Mouse (Mus musculus) forebrain, embryonic 12.5 days (tissue): Measurements from ENCODE around the gene Arhgap9. TPM values are rescaled to one million over a fixed set of nuclear protein-coding genes. Genes with fewer than 3 reads are reported as not detected.

Experiments
- ATAC-seq: fragments of 200-750 bp; cut with Nextera tagmentation; 2 replicates; pipeline ENCODE4 v1.8.0; 2017; ENCODE audit warnings: moderate TSS enrichment; ENCODE audit not compliant: low FRiP score
- H3K27ac ChIP-seq: fragments of 300-500 bp; sonication (generic); 2 replicates; pipeline ENCODE4 v1.5.1; 2016; ENCODE audit warnings: mild to moderate bottlenecking
- H3K27me3 ChIP-seq: fragments of 300-500 bp; sonication (generic); 2 replicates; pipeline ENCODE4 v1.6.1; 2016; ENCODE audit warnings: mild to moderate bottlenecking
- H3K36me3 ChIP-seq: fragments of 300-500 bp; sonication (generic); replicated peaks from 2 replicates; pipeline ENCODE4 v1.6.1; 2016; ENCODE audit warnings: mild to moderate bottlenecking
- H3K4me1 ChIP-seq: fragments of 300-500 bp; sonication (generic); 2 replicates; pipeline ENCODE4 v1.6.1; 2016
- H3K4me2 ChIP-seq: fragments of 300-500 bp; sonication (generic); 2 replicates; pipeline ENCODE4 v1.6.1; 2016; ENCODE audit warnings: mild to moderate bottlenecking, moderate library complexity
- H3K4me3 ChIP-seq: fragments of 300-500 bp; sonication (generic); replicated peaks from 2 replicates; pipeline ENCODE4 v1.5.1; 2016; ENCODE audit warnings: mild to moderate bottlenecking
- H3K9ac ChIP-seq: fragments of 300-500 bp; sonication (generic); 2 replicates; pipeline ENCODE4 v1.6.1; 2016; ENCODE audit warnings: mild to moderate bottlenecking
- H3K9me3 ChIP-seq: fragments of 300-500 bp; sonication (generic); 2 replicates; pipeline ENCODE4 v1.6.1; 2016
- WGBS: fragments of 180-500 bp; shearing (Covaris S2); methylation state at CpG from one replicate; pipeline ENCODE4 v1.1.7; 2016; 5-methylcytosine and 5-hydroxymethylcytosine counted together
- polyA plus RNA-seq: library from polyadenylated mRNA; unstranded; fragments of >200 nt; fragmentation: Nextera tagmentation; extraction: Ambion mirVana; gene quantifications from 2 replicates; pipeline ENCODE4 v1.2.1, GENCODE M21; 2016

The Arhgap9 gene
- polyA plus RNA-seq, 1 experiment from 2014 or later = 1.3 TPM

- Histone ChIP-seq H3K36me3 (no peaks in the 10 kb centered on the region), H3K27ac (peak within 1 kb of the TSS; percentile 70), H3K4me1 (peaks cover 38% of the 10 kb centered on the region), H3K9me3 (no peaks in the 10 kb centered on the region), H3K9ac (peak within 1 kb of the TSS; percentile 49), H3K4me3 (peak within 1 kb of the TSS; percentile 41), H3K4me2 (peak within 1 kb of the TSS; percentile 78), H3K27me3 (peaks cover 42% of the 10 kb centered on the region)
- ATAC-seq = peak; percentile 28; the same call in 1 of the 2 replicates
- under 1% methylated on average over 28 of the region's 29 CpGs for WGBS
These were observed 20.3 kb downstream of the Arhgap9 start, which contains the start of gene Gli1 for GRCm38 (mm10) chr10:127341891-127342639. Gene Gli1, minus strand, starts transcription at chr10:127341974.

- Histone ChIP-seq H3K9ac (no peak overlapping the region), H3K9me3 (no peaks in the 10 kb centered on the region), H3K36me3 (no peaks in the 10 kb centered on the region), H3K4me2 (no peak overlapping the region), H3K4me3 (no peak overlapping the region), H3K4me1 (peaks cover 38% of the 10 kb centered on the region), H3K27me3 (peaks cover 41% of the 10 kb centered on the region), H3K27ac (no peak overlapping the region)
- WGBS = 72% methylated on average over 3 of the region's 3 CpGs
- ATAC-seq = no peak
These were observed 21.3 kb downstream of the Arhgap9 start for GRCm38 (mm10) chr10:127343029-127343428.

- H3K36me3 ChIP-seq = no peaks in the 10 kb centered on the region
- H3K9me3 ChIP-seq = no peaks in the 10 kb centered on the region
- peaks cover 26% of the 10 kb centered on the region for H3K27me3 ChIP-seq
- no peak for ATAC-seq
- no peak overlapping the region for H3K4me2 ChIP-seq
- no peak overlapping the region for H3K4me3 ChIP-seq
- H3K27ac ChIP-seq = no peak overlapping the region
- H3K9ac ChIP-seq = no peak overlapping the region
- WGBS = 86% methylated on average over 3 of the region's 3 CpGs
- peaks cover 22% of the 10 kb centered on the region for H3K4me1 ChIP-seq
These were observed 24.4 kb downstream of the Arhgap9 start for GRCm38 (mm10) chr10:127346173-127346572.

- no peak overlapping the region for H3K9ac ChIP-seq
- no peak for ATAC-seq
- H3K4me3 ChIP-seq = no peak overlapping the region
- H3K27ac ChIP-seq = no peak overlapping the region
- no peak overlapping the region for H3K4me2 ChIP-seq
- H3K27me3 ChIP-seq = peaks cover 23% of the 10 kb centered on the region
- no peaks in the 10 kb centered on the region for H3K36me3 ChIP-seq
- H3K4me1 ChIP-seq = peaks cover 8% of the 10 kb centered on the region
- H3K9me3 ChIP-seq = no peaks in the 10 kb centered on the region
- WGBS = 66% methylated on average over 3 of the region's 4 CpGs
These were observed 27.2 kb downstream of the Arhgap9 start for GRCm38 (mm10) chr10:127348957-127349356.

GRCm38 (mm10) chr10:127349810-127350209 is 28.0 kb downstream of the Arhgap9 start:
- no peak overlapping the region for H3K4me2 ChIP-seq
- peaks cover 30% of the 10 kb centered on the region for H3K27me3 ChIP-seq
- no peaks in the 10 kb centered on the region for H3K9me3 ChIP-seq
- H3K36me3 ChIP-seq = no peaks in the 10 kb centered on the region
- H3K4me3 ChIP-seq = no peak overlapping the region
- H3K27ac ChIP-seq = no peak overlapping the region
- no peak for ATAC-seq
- H3K9ac ChIP-seq = no peak overlapping the region
- H3K4me1 ChIP-seq = peaks cover 8% of the 10 kb centered on the region
- 83% methylated on average over 8 of the region's 8 CpGs for WGBS

GRCm38 (mm10) chr10:127350594-127351284 is 29.0 kb downstream of the Arhgap9 start:
- no peaks in the 10 kb centered on the region for H3K9me3 ChIP-seq
- H3K4me1 ChIP-seq = peaks cover 8% of the 10 kb centered on the region
- no peak overlapping the region for H3K27ac ChIP-seq
- peak overlapping the region; percentile 50 for H3K4me2 ChIP-seq
- H3K9ac ChIP-seq = no peak overlapping the region
- WGBS = 11% methylated on average over 24 of the region's 24 CpGs
- peaks cover 30% of the 10 kb centered on the region for H3K27me3 ChIP-seq
- H3K36me3 ChIP-seq = no peaks in the 10 kb centered on the region
- peak overlapping the region; percentile 23; the same call in 1 of the 2 replicates for H3K4me3 ChIP-seq
- peak; percentile 77 for ATAC-seq

- Histone ChIP-seq H3K4me3 (no peak overlapping the region), H3K36me3 (no peaks in the 10 kb centered on the region), H3K27ac (no peak overlapping the region), H3K9ac (no peak overlapping the region), H3K27me3 (peaks cover 30% of the 10 kb centered on the region), H3K4me2 (peak overlapping the region; percentile 50; the same call in 1 of the 2 replicates), H3K9me3 (no peaks in the 10 kb centered on the region), H3K4me1 (peaks cover 8% of the 10 kb centered on the region)
- ATAC-seq = no peak
- WGBS = 89% methylated on average over 8 of the region's 8 CpGs
These were observed 29.5 kb downstream of the Arhgap9 start for GRCm38 (mm10) chr10:127351285-127351595.

- Histone ChIP-seq H3K27ac (no peak overlapping the region), H3K4me2 (no peak overlapping the region), H3K4me3 (no peak overlapping the region), H3K4me1 (peaks cover 8% of the 10 kb centered on the region), H3K27me3 (peaks cover 30% of the 10 kb centered on the region), H3K9me3 (no peaks in the 10 kb centered on the region), H3K9ac (no peak overlapping the region), H3K36me3 (no peaks in the 10 kb centered on the region)
- no peak for ATAC-seq
- WGBS = 75% methylated on average over 8 of the region's 8 CpGs
These were observed 30.0 kb downstream of the Arhgap9 start for GRCm38 (mm10) chr10:127351719-127352118.

GRCm38 (mm10) chr10:127352187-127352586 is 30.4 kb downstream of the Arhgap9 start:
- Histone ChIP-seq H3K27ac (no peak overlapping the region), H3K4me1 (peaks cover 8% of the 10 kb centered on the region), H3K9me3 (no peaks in the 10 kb centered on the region), H3K4me3 (no peak overlapping the region), H3K27me3 (peaks cover 30% of the 10 kb centered on the region), H3K9ac (no peak overlapping the region), H3K36me3 (no peaks in the 10 kb centered on the region), H3K4me2 (no peak overlapping the region)
- WGBS = 86% methylated on average over 9 of the region's 9 CpGs
- no peak for ATAC-seq

GRCm38 (mm10) chr10:127352766-127353165 is 31.0 kb downstream of the Arhgap9 start:
- H3K27ac ChIP-seq = no peak overlapping the region
- 95% methylated on average over 11 of the region's 11 CpGs for WGBS
- ATAC-seq = no peak
- H3K36me3 ChIP-seq = no peaks in the 10 kb centered on the region
- no peaks in the 10 kb centered on the region for H3K9me3 ChIP-seq
- no peak overlapping the region for H3K4me3 ChIP-seq
- H3K4me1 ChIP-seq = peaks cover 8% of the 10 kb centered on the region
- H3K4me2 ChIP-seq = no peak overlapping the region
- H3K9ac ChIP-seq = no peak overlapping the region
- H3K27me3 ChIP-seq = peaks cover 30% of the 10 kb centered on the region

GRCm38 (mm10) chr10:127353909-127354895 is 32.4 kb downstream of the Arhgap9 start, which contains the start of gene Inhbe:
Gene Inhbe, minus strand, starts transcription at chr10:127354411.
- H3K9me3 ChIP-seq = no peaks in the 10 kb centered on the region
- H3K27ac ChIP-seq = no peak within 1 kb of the TSS
- no peak within 1 kb of the TSS for H3K4me2 ChIP-seq
- no peak within 1 kb of the TSS for H3K4me3 ChIP-seq
- H3K4me1 ChIP-seq = peaks cover 8% of the 10 kb centered on the region
- H3K27me3 ChIP-seq = peaks cover 30% of the 10 kb centered on the region
- H3K36me3 ChIP-seq = no peaks in the 10 kb centered on the region
- WGBS = 87% methylated on average over 18 of the region's 18 CpGs
- ATAC-seq = no peak
- H3K9ac ChIP-seq = no peak within 1 kb of the TSS

- Histone ChIP-seq H3K9me3 (no peaks in the 10 kb centered on the region), H3K27ac (no peak overlapping the region), H3K36me3 (no peaks in the 10 kb centered on the region), H3K4me2 (no peak overlapping the region), H3K4me1 (peaks cover 5% of the 10 kb centered on the region), H3K4me3 (no peak overlapping the region), H3K27me3 (peaks cover 21% of the 10 kb centered on the region), H3K9ac (no peak overlapping the region)
- WGBS = 61% methylated on average over 10 of the region's 10 CpGs
- no peak for ATAC-seq
These were observed 33.6 kb downstream of the Arhgap9 start for GRCm38 (mm10) chr10:127355336-127355735.
